ENCODE assay signal across 11 mouse cellular contexts in genomic region chr17:78254256-78254655, GRCm38 (mm10). TPM values are rescaled to one million over a fixed set of nuclear protein-coding genes. Genes with fewer than 3 reads are reported as not detected.
A peak's percentile ranks its signal among the peaks of the same experiment; 100 is the strongest.
DNase-seq lines count a peak whose midpoint lies in the region; ATAC-seq and TF ChIP-seq lines count a peak whose summit lies in the region.
"Had no signal": no experiment of that assay in that cellular context is flagged by ENCODE, and none has a peak within 500 bp of the region (broad histone marks: within the 10 kb centered on the region; RNA-seq: fewer than 3 reads in every experiment).

No protein-coding gene starts in this region.

- 58% methylated on average over 8 of the region's 8 CpGs for WGBS in forebrain, embryonic 13.5 days
- 72% methylated on average over 8 of the region's 8 CpGs for WGBS in forebrain, embryonic 11.5 days
- WGBS in liver, embryonic 12.5 days (ENCODE audit: insufficient replicate concordance) = 70% methylated on average over 8 of the region's 8 CpGs
- 68% methylated on average over 8 of the region's 8 CpGs for WGBS in liver, postnatal 0 days (ENCODE audit: insufficient replicate concordance)
- 69% methylated on average over 8 of the region's 8 CpGs for WGBS in limb, embryonic 10.5 days
- WGBS in neural tube, embryonic 15.5 days = 60% methylated on average over 8 of the region's 8 CpGs
- WGBS in cerebellum, adult 2 months = 30% methylated on average over 8 of the region's 8 CpGs

- TF ChIP-seq EP300 in liver, postnatal 0 days (IDR thresholded peaks at IDR 0.05; ENCODE audit: low read depth) = no peak

- DNase-seq in forebrain, embryonic 11.5 days (ENCODE audit: low spot score) = no peak
- no peak for DNase-seq in liver, postnatal 0 days
- DNase-seq in limb, embryonic 10.5 days (ENCODE audit: low spot score) = no peak
- no peak for DNase-seq in cerebellum, adult 11-12 months
- no peak for DNase-seq in cerebellum, adult 2 months
- DNase-seq: kidney, adult 9 months; right cerebral cortex, postnatal 4 days had no signal

- no peaks in the 10 kb centered on the region for H3K4me1 ChIP-seq in forebrain, embryonic 13.5 days
- H3K4me1 ChIP-seq in forebrain, embryonic 11.5 days (replicated peaks; ENCODE audit: control insufficient read depth, insufficient read depth, low read length) = no peaks in the 10 kb centered on the region
- peaks cover 18% of the 10 kb centered on the region for H3K4me1 ChIP-seq in liver, embryonic 12.5 days
- 0 out of 2 replicates have a peak, but pooled peaks cover 3% of the 10 kb centered on the region for H3K4me1 ChIP-seq in liver, postnatal 0 days (ENCODE audit: insufficient read depth)
- H3K4me1 ChIP-seq in limb, embryonic 10.5 days = peaks cover 10% of the 10 kb centered on the region; the same call in 1 of the 2 replicates
- H3K4me1 ChIP-seq in neural tube, embryonic 15.5 days = peaks cover 24% of the 10 kb centered on the region
- H3K4me1 ChIP-seq in cerebellum, adult 2 months (ENCODE audit: control insufficient read depth, insufficient read depth, low read length) = no peaks in the 10 kb centered on the region; the same call in 1 of the 2 replicates

- TF ChIP-seq POLR2A in cerebellum, adult 2 months (IDR thresholded peaks at IDR 0.05; ENCODE audit: borderline replicate concordance, insufficient read depth, low read length) = no peak

- no peaks in the 10 kb centered on the region for H3K36me3 ChIP-seq in forebrain, embryonic 13.5 days (ENCODE audit: poor library complexity, severe bottlenecking)
- no peaks in the 10 kb centered on the region for H3K36me3 ChIP-seq in forebrain, embryonic 11.5 days (ENCODE audit: control insufficient read depth, insufficient read depth, low read length)
- H3K36me3 ChIP-seq in liver, embryonic 12.5 days = no peaks in the 10 kb centered on the region
- H3K36me3 ChIP-seq in liver, postnatal 0 days (replicated peaks; ENCODE audit: insufficient read depth, low read length) = no peaks in the 10 kb centered on the region
- no peaks in the 10 kb centered on the region for H3K36me3 ChIP-seq in limb, embryonic 10.5 days
- H3K36me3 ChIP-seq in neural tube, embryonic 15.5 days = no peaks in the 10 kb centered on the region

- no peak overlapping the region for H3K27ac ChIP-seq in forebrain, embryonic 13.5 days
- H3K27ac ChIP-seq in forebrain, embryonic 11.5 days (ENCODE audit: low read depth, low read length) = no peak overlapping the region
- no peak overlapping the region for H3K27ac ChIP-seq in liver, embryonic 12.5 days
- H3K27ac ChIP-seq in liver, postnatal 0 days (ENCODE audit: low read depth) = no peak overlapping the region
- H3K27ac ChIP-seq in limb, embryonic 10.5 days = 0 out of 2 replicates have a peak overlapping the region, but pooled peaks have one; percentile 25
- H3K27ac ChIP-seq in neural tube, embryonic 15.5 days (replicated peaks) = no peak overlapping the region
- no peak overlapping the region for H3K27ac ChIP-seq in cerebellum, adult 2 months (ENCODE audit: insufficient read depth, low read length)
- H3K27ac ChIP-seq: macrophage had no signal

- no peak for TF ChIP-seq CTCF in liver, postnatal 0 days (IDR thresholded peaks at IDR 0.05; ENCODE audit: low read depth)
- TF ChIP-seq CTCF in cerebellum, adult 2 months (IDR thresholded peaks at IDR 0.05; ENCODE audit: borderline replicate concordance, insufficient read depth, low read depth, low read length) = no peak

- no peaks in the 10 kb centered on the region for H3K27me3 ChIP-seq in forebrain, embryonic 13.5 days
- H3K27me3 ChIP-seq in forebrain, embryonic 11.5 days (ENCODE audit: control insufficient read depth, insufficient read depth, low read length) = no peaks in the 10 kb centered on the region
- no peaks in the 10 kb centered on the region for H3K27me3 ChIP-seq in liver, embryonic 12.5 days (replicated peaks)
- no peaks in the 10 kb centered on the region for H3K27me3 ChIP-seq in liver, postnatal 0 days (ENCODE audit: insufficient read depth, low read length)
- no peaks in the 10 kb centered on the region for H3K27me3 ChIP-seq in limb, embryonic 10.5 days (ENCODE audit: low read depth, poor library complexity, severe bottlenecking)
- no peaks in the 10 kb centered on the region for H3K27me3 ChIP-seq in neural tube, embryonic 15.5 days (replicated peaks)
- H3K27me3 ChIP-seq in cerebellum, adult 2 months (ENCODE audit: control insufficient read depth, insufficient read depth, low read length) = no peaks in the 10 kb centered on the region

- H3K9ac ChIP-seq in forebrain, embryonic 13.5 days = no peak overlapping the region
- no peak overlapping the region for H3K9ac ChIP-seq in forebrain, embryonic 11.5 days (ENCODE audit: low read length)
- no peak overlapping the region for H3K9ac ChIP-seq in liver, embryonic 12.5 days
- no peak overlapping the region for H3K9ac ChIP-seq in liver, postnatal 0 days (replicated peaks)
- H3K9ac ChIP-seq in neural tube, embryonic 15.5 days (replicated peaks) = no peak overlapping the region

- no peak overlapping the region for H3K4me2 ChIP-seq in forebrain, embryonic 13.5 days
- H3K4me2 ChIP-seq in forebrain, embryonic 11.5 days (ENCODE audit: low read depth, low read length, severe bottlenecking) = no peak overlapping the region
- H3K4me2 ChIP-seq in liver, embryonic 12.5 days = no peak overlapping the region
- no peak overlapping the region for H3K4me2 ChIP-seq in liver, postnatal 0 days (ENCODE audit: low read depth, low read length)
- H3K4me2 ChIP-seq in neural tube, embryonic 15.5 days = peak overlapping the region; percentile 15; the same call in 1 of the 2 replicates

- peak; percentile 69; the same call in 1 of the 2 replicates for ATAC-seq in forebrain, embryonic 13.5 days
- no peak; the same call in 1 of the 2 replicates for ATAC-seq in forebrain, embryonic 11.5 days (replicated peaks; ENCODE audit: low FRiP score)
- peak; percentile 37; the same call in 1 of the 2 replicates for ATAC-seq in liver, embryonic 12.5 days
- ATAC-seq in liver, postnatal 0 days = no peak
- ATAC-seq in neural tube, embryonic 15.5 days (ENCODE audit: low FRiP score) = peak; percentile 39; the same call in 1 of the 2 replicates

- no peak overlapping the region for H3K4me3 ChIP-seq in forebrain, embryonic 13.5 days
- H3K4me3 ChIP-seq in forebrain, embryonic 11.5 days (ENCODE audit: low read depth, low read length) = no peak overlapping the region
- H3K4me3 ChIP-seq in liver, embryonic 12.5 days = no peak overlapping the region
- H3K4me3 ChIP-seq in liver, postnatal 0 days (ENCODE audit: low read depth, low read length) = no peak overlapping the region
- no peak overlapping the region for H3K4me3 ChIP-seq in limb, embryonic 10.5 days
- H3K4me3 ChIP-seq in neural tube, embryonic 15.5 days (replicated peaks) = no peak overlapping the region
- no peak overlapping the region for H3K4me3 ChIP-seq in cerebellum, adult 2 months (replicated peaks; ENCODE audit: insufficient read depth, low read depth, low read length)

- no peaks in the 10 kb centered on the region for H3K9me3 ChIP-seq in forebrain, embryonic 13.5 days (replicated peaks)
- H3K9me3 ChIP-seq in forebrain, embryonic 11.5 days (ENCODE audit: control insufficient read depth, low read length) = no peaks in the 10 kb centered on the region
- H3K9me3 ChIP-seq in liver, embryonic 12.5 days (replicated peaks) = no peaks in the 10 kb centered on the region
- no peaks in the 10 kb centered on the region for H3K9me3 ChIP-seq in liver, postnatal 0 days (ENCODE audit: low read length)
- no peaks in the 10 kb centered on the region for H3K9me3 ChIP-seq in limb, embryonic 10.5 days (replicated peaks)
- no peaks in the 10 kb centered on the region for H3K9me3 ChIP-seq in neural tube, embryonic 15.5 days (replicated peaks)

RNA-seq across cellular contexts. Expression of gene Crim1, which starts 54.2 kb away (rescaled TPM):
- polyA plus RNA-seq in forebrain, embryonic 13.5 days (2015; fragmentation: Nextera tagmentation; extraction: Ambion mirVana) = 3.6 and 3.8 TPM in 2 replicates
- 2.7 and 3.7 TPM in 2 replicates for polyA plus RNA-seq in forebrain, embryonic 11.5 days (2014; fragmentation: Nextera tagmentation; extraction: Ambion mirVana)
- 1.5 and 2.1 TPM in 2 replicates for polyA plus RNA-seq in liver, embryonic 12.5 days (2016; fragmentation: Nextera tagmentation; extraction: Ambion mirVana)
- 0.86 and 0.92 TPM in 2 replicates for polyA plus RNA-seq in liver, postnatal 0 days (2015; fragmentation: Nextera tagmentation; extraction: Ambion mirVana)
- 1.8 and 2.2 TPM in 2 replicates for polyA plus RNA-seq in limb, embryonic 10.5 days (2016; fragmentation: Nextera tagmentation; extraction: Ambion mirVana)
- polyA plus RNA-seq in neural tube, embryonic 15.5 days (2015; fragmentation: Nextera tagmentation; extraction: Ambion mirVana) = 15.8 and 17.4 TPM in 2 replicates
- 34.4 and 35.8 TPM in 2 replicates for polyA plus RNA-seq in cerebellum, adult 2 months (2012; rRNA removed)

Comparison
In these comparisons a context has a peak if more than half of its experiments do, and no peak if none do; other contexts are left out.
1. ATAC-seq: peak in forebrain, embryonic 13.5 days (single experiment), liver, embryonic 12.5 days (single experiment) and neural tube, embryonic 15.5 days (single experiment); none in forebrain, embryonic 11.5 days (single experiment) and liver, postnatal 0 days (single experiment).